Mouse (Mus musculus) frontal cortex, postnatal 36 days (tissue): Measurements from ENCODE around the gene AI413582.
A peak's percentile ranks its signal among the peaks of the same experiment; 100 is the strongest.

Experiments
- DNase-seq, 2 experiments: peaks; one replicate each; pipeline ENCODE4 v3.0.0; 2022; ENCODE audit warnings: low spot score in 2 of 2

Gene AI413582

DNA sequence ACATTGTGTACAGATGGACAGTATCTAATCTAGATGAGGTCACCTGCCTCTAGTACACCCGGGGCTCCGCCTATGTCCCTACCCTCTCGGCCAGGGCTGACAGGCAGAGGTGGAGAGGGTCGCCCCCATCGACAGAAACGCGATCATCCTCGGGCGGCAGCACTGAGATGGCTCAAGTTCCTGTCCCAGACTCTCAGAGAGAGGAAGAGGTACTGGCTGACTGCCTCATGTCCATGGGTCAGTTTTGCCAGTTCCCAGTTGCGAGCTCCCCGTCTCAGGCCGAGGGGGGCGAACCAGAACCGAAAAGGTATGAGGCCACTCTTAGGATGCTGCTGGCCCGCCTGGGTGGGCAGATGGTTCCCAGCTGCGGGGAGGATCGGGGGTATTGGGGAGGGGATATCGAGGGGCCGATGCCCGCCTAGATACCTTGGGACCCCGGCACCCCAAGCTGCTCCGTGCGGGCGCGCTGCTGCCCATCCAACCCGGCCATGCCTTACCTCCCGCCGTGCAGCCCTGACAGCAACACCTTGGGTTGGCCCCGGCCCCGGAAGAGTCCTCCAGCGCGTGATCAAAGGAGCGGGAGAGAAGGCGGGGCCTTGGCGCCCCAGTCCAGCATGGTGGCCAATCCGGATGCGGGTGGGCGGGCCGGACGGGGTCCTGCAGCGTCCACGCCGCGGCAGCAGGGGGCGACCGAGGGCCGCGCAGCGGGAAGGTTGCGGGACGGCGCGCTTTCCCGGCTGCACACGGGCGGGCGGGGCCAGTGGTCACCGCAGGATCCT lies at the start of gene AI413582:
Gene AI413582, minus strand, starts transcription at position 594 of the 779 bp plus-strand sequence.
- peak; percentile 97 for DNase-seq

DNA sequence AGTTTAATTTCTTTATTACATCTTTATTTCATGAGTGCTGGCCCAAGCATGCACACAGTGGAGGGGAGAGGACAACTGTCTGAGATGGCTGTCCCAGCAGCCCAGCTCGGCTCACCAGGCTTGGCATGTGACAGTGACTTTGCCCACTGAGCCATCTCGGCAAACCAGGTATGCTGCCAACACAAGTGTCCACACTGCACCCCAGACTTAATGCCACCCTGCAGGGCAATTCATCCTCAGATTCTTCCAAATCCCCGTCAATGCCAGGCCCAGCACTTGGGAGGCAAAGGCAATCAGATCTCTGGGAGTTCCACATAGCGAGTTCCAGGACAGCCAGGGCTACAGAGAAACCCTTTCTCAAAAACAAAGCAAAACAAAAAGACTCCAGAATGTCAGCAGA lies 47.5 kb upstream of the AI413582 start:
- no peak for DNase-seq

DNA sequence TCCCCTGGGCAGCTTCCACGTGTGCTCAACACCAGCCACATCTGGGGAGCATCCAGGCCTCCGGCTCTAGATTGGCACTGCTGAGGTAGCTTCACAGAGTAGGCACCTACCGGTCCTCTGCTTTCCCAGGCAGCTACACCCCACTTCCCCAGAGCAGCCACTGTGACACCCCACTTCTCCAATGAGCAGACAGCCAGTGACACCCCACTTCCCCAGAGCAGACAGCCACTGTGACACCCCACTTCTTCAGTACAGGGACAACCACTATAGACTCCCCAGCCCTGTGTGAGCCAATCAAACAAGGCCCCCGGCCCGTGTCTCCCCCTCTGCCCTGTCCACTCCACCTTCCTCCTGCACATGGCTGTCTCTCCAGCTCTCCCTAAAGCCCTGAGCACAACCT lies 46.4 kb upstream of the AI413582 start:
- DNase-seq: no peak

DNA sequence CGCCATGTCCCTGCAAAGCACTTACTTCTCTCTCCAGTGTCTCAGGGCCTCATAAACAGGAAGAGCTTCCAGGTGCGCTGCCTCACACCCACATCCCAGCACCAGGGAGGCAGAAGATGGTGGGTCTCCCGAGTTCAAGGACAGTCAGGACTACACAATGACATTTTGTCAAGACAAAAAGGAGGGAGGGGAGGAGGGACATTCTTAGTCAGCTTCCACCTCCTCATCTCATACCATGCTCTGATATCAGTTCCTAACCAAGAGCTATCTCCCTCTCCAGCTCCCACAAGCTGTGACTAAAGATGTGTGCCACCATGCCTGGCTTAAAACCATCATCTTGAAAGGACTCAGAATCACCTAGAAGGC lies 45.9 kb upstream of the AI413582 start:
- no peak for DNase-seq

DNA sequence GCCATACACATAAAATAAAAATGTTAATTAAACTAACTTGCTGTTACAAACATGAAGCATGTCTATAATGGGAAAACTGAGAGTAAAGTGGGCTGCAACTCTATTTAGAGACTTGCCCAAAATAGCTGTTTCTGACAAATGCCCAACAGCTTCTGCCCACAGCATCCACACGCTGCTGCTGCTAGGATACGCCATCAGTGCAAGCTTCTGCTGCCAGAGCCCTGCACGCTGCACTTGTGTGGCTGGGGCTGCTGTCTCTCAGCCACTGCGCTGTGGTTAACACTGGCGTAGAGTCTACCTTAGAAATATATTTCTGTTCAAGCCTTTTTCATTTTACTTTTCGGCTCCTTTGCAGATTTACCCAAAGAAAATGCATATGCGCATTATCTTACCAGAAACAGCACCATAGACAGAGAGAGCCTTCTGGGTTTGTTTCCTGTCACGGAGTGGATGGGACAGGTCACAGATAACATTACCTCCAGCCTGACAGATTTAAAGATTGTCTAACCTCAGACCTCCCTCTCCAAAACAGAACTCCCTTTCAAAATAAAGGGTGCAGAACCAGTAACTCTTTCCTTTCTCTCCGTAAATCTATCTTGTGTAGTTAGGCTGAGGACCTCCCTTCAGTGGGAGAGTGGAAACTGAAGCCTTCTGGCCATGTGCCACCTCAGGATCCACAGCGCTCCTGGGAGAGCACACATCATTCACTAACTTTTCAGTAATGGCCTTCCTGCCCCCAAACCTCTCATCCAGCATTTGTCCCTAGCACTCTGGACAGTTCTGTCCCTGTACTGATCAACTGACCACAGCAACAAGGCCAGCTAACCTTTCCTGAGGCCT lies 45.3 kb upstream of the AI413582 start:
- DNase-seq: peak; percentile 65 to 91

DNA sequence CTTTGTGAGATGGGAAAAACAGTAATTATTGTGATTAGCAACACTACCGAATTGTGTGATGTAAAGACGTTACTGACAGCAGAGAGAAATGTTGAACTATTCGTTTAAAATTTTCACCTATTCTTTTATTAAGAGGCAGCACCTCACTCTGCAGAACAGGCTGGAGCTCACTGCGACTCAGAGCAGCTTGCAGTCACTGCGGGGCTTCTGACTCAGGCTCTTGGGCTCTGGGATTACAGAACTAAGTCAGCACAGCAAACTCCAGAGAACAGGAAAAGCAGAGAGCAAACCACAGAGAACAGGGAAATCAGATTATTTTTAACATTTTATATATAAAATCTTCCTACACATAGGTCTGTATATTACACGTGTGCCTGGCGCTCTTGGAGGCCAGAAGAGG lies 44.0 kb upstream of the AI413582 start:
- no peak for DNase-seq

DNA sequence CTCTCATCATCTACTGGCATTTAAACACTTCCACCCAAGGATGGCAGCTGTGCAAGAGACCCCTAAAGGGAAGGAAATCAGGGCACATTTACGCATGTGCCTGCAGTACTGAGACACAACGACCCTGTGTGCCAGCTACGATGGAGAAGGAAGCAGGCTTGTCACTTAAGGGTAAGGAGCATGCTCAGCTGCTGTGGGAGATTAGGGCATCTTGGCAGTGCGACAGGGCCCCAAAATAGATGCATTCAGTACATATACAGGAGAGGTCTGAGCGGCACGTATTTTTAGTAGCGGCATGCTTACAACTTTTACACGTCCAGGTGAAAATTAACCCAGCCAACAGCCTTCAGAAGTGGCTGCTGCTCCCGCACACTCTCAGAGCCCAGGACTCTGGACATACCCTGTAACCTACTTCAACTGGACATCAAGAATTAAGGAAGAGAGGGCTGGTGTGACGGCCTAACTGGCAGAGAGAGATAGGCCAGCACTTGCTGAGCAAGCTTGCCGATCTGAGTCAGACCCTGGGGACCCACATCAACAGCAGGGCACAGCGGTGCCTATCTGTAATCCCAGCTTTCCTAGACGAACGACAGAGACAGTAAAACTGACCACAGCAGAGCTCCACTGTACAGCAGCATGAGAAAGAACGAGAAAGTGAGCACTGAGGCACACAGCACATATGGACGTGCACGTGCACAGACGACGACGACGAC lies 38.1 kb upstream of the AI413582 start:
- DNase-seq: peak in 1 of 2 experiments; percentile 55

DNA sequence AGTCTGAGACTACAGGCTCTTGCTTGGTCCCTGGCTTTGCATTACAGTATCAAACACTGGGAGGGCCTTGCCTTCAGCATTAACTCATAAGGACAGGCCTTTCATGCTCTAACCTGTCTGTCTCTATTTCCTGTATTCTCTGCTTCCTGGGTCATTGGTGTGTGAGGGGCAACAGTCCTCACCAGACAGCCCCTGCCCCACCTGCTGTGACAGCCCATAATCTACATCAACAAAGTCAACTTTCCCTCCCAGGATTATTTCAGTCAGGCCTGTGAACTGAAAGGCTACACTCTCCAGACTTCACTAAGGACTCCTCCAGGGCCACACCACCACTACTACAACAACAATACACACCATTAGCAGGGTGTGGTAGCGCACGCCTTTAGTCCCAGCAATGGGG lies 37.5 kb upstream of the AI413582 start:
- DNase-seq: no peak

GRCm38 (mm10) chr17:27600869-27601268 lies 35.3 kb upstream of the AI413582 start:
- DNase-seq: no peak

DNA sequence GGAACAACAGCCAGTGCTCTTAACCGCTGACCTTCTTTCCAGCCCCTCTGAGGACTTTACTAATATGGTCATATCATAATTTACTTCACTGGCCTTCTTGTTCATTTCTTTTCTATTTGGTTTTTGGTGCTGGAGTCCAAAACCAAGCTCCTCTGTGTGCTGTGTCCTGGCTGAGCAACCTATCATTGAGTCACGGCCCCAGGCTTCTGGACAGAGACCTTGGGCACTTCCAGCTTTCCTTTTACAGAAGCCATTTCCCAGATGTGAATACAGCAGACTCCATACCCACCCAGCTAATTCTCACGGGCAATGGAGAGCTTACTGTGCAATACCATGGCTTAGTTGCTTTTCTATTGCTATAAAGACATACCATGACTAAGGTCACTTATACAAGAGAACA lies 34.7 kb upstream of the AI413582 start:
- no peak for DNase-seq

DNA sequence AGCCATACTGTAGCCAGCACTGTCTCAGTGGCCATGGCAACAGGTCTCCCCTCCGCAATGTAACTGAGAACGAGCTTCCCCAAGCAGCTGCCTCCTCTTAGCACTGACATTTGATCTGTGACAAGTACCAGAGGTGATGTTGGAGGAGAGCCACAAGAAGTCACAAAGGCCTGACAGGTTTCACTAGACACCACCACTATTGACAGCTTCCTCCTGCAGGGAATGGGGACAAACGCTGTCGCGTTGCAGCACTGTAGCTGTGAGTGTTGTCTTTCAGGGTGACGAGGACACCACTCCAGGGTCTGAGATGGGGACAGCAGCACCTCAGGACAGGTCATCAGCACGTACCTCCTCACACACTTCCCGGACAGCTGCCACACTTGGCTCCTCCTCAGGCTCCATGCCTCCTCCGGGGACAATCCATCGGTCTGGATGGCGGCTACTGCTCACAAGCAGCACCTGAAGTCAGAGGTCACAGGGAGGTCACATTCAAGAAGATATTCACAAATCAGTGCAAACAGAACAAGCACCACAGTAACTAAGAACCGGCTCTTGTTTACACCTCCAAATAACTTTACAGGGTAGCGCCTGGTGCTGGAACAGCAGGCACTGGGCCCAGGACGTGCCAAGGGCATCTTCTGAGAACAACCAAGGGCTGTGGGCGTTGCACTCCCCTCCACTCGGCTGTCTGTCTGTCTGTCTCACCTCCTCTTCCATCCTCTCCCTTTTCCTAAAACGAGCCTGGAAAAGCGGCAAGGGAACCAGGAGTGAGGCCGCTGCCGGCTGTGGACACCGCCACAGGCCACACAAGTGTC lies 31.0 kb upstream of the AI413582 start:
- DNase-seq: no peak

DNA sequence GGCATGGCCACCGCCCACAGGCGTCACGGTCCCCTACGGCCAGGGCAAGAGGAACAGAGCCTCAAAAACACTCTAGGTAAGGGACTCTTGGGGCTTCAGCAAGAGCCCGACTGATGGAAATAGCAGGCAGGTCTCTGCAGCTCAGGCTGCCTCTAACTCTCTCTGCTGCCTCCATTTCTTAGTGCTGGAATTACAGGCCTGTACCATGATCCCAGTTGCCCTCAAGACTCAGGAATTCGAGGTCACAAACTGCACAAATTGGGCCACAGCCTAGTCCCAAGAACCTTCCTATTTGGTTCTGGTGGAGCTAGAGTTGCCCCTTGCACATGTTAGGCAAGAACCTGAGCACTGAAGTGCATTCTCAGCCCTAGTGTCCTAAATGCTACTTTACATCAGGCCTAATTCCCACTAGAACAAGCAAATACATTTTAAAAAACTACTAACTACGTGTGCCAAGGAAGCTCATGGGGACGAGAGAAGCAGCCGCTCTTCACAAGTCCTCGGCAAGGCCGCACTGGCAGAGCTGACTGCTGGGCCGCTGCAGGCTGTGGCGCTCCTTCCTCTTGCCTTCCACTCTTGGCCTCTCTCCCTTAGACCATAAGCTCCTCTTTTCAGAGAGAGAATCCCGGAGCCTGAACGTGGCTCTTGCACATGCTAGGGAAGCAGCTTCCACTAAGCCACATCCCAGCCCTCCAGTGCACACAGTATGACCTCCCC lies 30.3 kb upstream of the AI413582 start:
- no peak for DNase-seq

GRCm38 (mm10) chr17:27592565-27592910 lies 27.0 kb upstream of the AI413582 start:
- no peak for DNase-seq

DNA sequence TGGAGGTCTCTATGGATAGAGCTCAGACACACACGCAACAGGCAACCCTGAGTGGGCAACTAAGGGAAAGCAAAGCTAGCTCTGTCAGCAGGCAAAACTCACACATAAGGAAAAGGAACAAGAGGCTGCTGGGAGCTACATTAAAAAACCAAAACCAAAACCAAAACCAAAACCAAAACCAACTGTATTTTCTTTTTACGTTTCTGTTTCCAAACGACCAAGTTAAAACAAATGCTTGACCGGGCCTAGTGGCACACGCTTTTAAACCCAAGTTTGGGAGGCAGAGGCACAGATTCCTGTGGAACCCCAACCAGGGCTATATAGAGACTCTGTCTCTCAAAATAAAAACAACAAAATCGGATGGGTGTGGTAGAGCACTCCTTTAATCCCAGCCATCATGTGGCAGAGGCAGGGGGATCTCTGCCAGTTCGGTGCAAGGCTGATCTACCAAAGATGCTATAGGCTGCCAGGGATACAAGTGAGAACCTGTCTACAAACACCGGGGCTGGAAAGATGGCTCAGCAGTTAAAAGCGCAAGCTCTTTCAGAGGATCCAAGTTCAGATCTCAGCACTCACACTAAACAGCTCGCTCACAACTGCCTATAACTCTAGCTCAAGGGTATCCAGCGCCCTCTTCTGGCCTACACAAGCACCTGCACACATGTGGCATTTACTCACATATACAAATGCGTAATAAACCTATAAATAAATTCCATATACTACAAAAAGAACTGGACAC lies 26.4 kb upstream of the AI413582 start:
- DNase-seq: no peak

GRCm38 (mm10) chr17:27588231-27588630 lies 22.7 kb upstream of the AI413582 start:
- no peak for DNase-seq

GRCm38 (mm10) chr17:27587252-27587651 lies 21.7 kb upstream of the AI413582 start:
- DNase-seq: peak in 1 of 2 experiments; percentile 69

DNA sequence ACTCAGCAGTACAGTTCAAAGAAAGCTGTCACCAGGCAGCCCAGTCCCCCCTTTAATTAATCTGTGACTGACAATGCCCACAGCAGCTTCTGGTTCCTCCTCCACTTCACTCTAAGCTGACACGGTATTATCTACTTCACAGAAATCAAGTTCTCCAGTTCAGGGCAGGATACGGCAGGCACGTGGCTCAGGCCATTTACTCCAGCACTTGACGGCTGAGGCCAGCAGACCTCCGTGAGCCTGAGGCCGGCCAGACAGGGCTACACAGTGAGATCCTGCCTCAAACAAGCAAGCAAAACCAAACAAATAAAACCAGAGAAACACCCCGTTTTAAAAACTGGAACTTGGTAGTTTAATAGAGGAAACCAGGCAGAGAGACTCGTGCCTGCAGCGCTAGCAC lies 21.1 kb upstream of the AI413582 start:
- DNase-seq: no peak

DNA sequence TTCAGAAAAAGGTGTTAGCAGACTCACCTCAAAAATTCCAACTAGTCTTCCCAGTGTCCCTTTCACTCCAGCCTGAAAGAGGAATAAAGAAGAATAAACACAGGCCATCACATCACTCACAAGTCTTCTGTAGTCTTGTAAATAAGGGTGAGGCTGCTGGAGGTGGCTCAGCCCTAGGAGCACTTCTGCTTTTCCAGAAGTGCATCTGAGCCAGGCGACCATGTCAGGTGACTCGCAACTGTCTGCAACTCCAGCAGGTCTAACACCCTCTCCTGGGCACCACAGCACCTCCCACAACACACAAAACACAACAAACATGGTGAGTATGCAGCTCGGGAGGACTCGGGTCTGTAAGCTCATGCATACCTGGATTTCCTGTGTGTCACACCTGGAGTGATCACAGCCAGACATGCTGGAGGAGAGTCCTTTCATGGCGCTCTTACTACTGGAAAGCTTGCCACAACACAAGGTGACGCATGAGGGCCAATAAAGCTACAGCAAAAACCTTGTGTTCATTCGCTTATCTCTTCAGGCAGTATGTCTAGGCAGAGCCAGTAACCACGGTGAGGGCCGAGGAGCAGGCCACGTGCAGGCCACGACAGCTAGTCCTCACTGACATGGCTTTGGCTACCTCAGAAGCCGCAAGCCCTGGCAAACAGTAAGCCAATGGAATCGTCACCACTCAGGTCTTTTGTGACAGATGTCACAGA lies 17.8 kb upstream of the AI413582 start:
- DNase-seq: no peak

DNA sequence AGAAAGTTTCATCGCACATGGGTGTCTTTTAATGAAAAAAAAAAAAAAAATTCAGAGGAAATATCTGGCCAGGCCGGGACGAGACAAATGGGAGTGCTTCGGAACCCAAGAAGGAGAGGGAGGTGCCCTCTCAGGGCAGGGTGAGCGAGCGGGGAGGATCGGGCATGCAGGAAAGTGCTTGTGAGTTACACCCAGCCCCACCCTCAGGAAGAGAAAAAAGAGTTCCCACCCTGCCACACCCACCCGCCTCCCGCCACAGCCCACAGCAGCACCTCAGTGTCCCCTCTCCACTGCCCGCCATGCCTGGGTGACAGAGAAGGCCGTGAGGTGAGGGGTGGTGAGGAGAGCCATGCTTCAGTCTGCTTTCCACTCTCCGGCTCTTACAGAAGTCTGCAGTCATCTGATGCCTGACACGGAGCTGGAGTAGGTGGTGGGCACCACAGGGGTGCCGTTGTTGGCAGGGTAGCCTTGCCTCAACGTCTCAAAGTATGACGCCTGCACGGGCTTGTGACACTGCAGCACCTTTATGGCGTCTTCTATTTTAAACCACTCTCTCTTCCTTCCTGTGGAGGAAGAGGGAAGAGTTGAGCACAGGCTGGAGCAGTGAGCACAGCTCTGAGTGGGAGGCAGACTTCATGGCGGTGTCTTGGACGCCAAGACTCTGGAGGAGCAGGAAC lies 15.0 kb upstream of the AI413582 start:
- peak in 1 of 2 experiments; percentile 51 for DNase-seq
